Mouse (Mus musculus) kidney, postnatal 10 days (tissue): ENCODE data around the gene Hmg20a.
"Not testable (repeated sequence)": the region's sequence is repeated elsewhere in the genome, so short reads cannot be mapped to it uniquely, and the experiment has no call there.

Experiments
- DNase-seq: peaks from one replicate; pipeline ENCODE4 v3.0.0; 2021; ENCODE audit warnings: mixed read lengths

The Hmg20a gene

GRCm38 (mm10) chr9:56417948-56418737 lies at the start of gene Hmg20a, which contains the start of gene Peak1:
Hmg20a (plus strand) TSS chr9:56418609.
Peak1 (minus strand) TSS chr9:56418067.
- peak; percentile 100 for DNase-seq

- DNase-seq = no peak
Measured at GRCm38 (mm10) chr9:56368814-56369213, 49.6 kb upstream of the Hmg20a start.

- DNase-seq = no peak
Measured at GRCm38 (mm10) chr9:56370710-56371109, 47.7 kb upstream of the Hmg20a start.

GRCm38 (mm10) chr9:56374401-56374800 lies 44.0 kb upstream of the Hmg20a start:
- DNase-seq = no peak

GRCm38 (mm10) chr9:56382786-56383185 lies 35.6 kb upstream of the Hmg20a start:
- no peak for DNase-seq

GRCm38 (mm10) chr9:56392857-56393256 lies 25.6 kb upstream of the Hmg20a start:
- DNase-seq = no peak

GRCm38 (mm10) chr9:56396306-56396705 lies 22.1 kb upstream of the Hmg20a start:
- DNase-seq = no peak

GRCm38 (mm10) chr9:56404619-56405018 lies 13.8 kb upstream of the Hmg20a start:
- no peak for DNase-seq

GRCm38 (mm10) chr9:56409928-56410327 lies 8.5 kb upstream of the Hmg20a start:
- DNase-seq = no peak

GRCm38 (mm10) chr9:56412716-56413115 lies 5.7 kb upstream of the Hmg20a start:
- DNase-seq = no peak

GRCm38 (mm10) chr9:56414322-56414721 lies 4.1 kb upstream of the Hmg20a start:
- DNase-seq = no peak

- DNase-seq = no peak
Measured at GRCm38 (mm10) chr9:56415393-56415792, 3.0 kb upstream of the Hmg20a start.

GRCm38 (mm10) chr9:56415935-56416607 lies 2.3 kb upstream of the Hmg20a start:
- DNase-seq = no peak

- DNase-seq = peak; percentile 93
Measured at GRCm38 (mm10) chr9:56417415-56417947, 928 bp upstream of the Hmg20a start.

- DNase-seq = peak; percentile 86
Measured at GRCm38 (mm10) chr9:56418738-56419239, 380 bp downstream of the Hmg20a start.

- no peak for DNase-seq
Measured at GRCm38 (mm10) chr9:56420236-56420635, 1.8 kb downstream of the Hmg20a start.

- no peak for DNase-seq
Measured at GRCm38 (mm10) chr9:56420892-56421601, 2.6 kb downstream of the Hmg20a start.

GRCm38 (mm10) chr9:56421991-56422390 lies 3.6 kb downstream of the Hmg20a start:
- no peak for DNase-seq

GRCm38 (mm10) chr9:56424861-56425260 lies 6.5 kb downstream of the Hmg20a start:
- DNase-seq = no peak

- no peak for DNase-seq
Measured at GRCm38 (mm10) chr9:56435821-56436526, 17.6 kb downstream of the Hmg20a start.

- DNase-seq = not testable (repeated sequence)
Measured at GRCm38 (mm10) chr9:56437300-56437892, 19.0 kb downstream of the Hmg20a start.

- no peak for DNase-seq
Measured at GRCm38 (mm10) chr9:56439699-56440098, 21.3 kb downstream of the Hmg20a start.
